Comparison of ENCODE assay signal across 8 mouse cellular contexts in genomic region chr4:137941871-137942781, GRCm38 (mm10). TPM values are rescaled to one million over a fixed set of nuclear protein-coding genes. Genes with fewer than 3 reads are reported as not detected.
A peak's percentile ranks its signal among the peaks of the same experiment; 100 is the strongest.
DNase-seq lines count a peak whose midpoint lies in the region; TF ChIP-seq lines count a peak whose summit lies in the region.

No protein-coding gene starts in this region.

- intact Hi-C loops in gastrocnemius, adult 2 months (cut with DNase I), result loop anchor here (2.0 kb wide), 1 partner anchor 79 kb away; the partner anchor contains the start of gene Ece1
- intact Hi-C loops in left cerebral cortex, postnatal 36 days (cut with DNase I), result loop anchor here (10.0 kb wide), 1 partner anchor 77 kb away; the partner anchor contains the start of gene Ece1

- H3K4me3 ChIP-seq in gastrocnemius, adult 2 months, result peak overlapping the region; percentile 11

- TF ChIP-seq POLR2A in brain, embryonic 14.5 days (IDR thresholded peaks at IDR 0.05; ENCODE audit: borderline replicate concordance, extremely low read depth, insufficient read depth, insufficient read length, poor library complexity, severe bottlenecking), result no peak

- H3K27ac ChIP-seq in gastrocnemius, adult 2 months, result peak overlapping the region; percentile 97

- TF ChIP-seq CTCF in brain, embryonic 14.5 days (IDR thresholded peaks at IDR 0.05; ENCODE audit: borderline replicate concordance, extremely low read depth, insufficient read depth, insufficient read length), result no peak
- no peak for TF ChIP-seq CTCF in gastrocnemius, adult 2 months (IDR thresholded peaks at IDR 0.05)

- DNase-seq in layer of hippocampus, adult 11-12 months (ENCODE audit: low spot score), result peak; percentile 30
- no peak for DNase-seq in layer of hippocampus, postnatal 25 days (ENCODE audit: extremely low spot score in 1 of 2, low spot score in 1 of 2)
- peak; percentile 52 for DNase-seq in brain, embryonic 14.5 days (ENCODE audit: low read depth)
- peak; percentile 88 for DNase-seq in gastrocnemius, adult 2 months
- DNase-seq in left cerebral cortex, postnatal 36 days (ENCODE audit: low spot score in 2 of 2), result peak; percentile 53 to 56
- peak; percentile 50 for DNase-seq in right cerebral cortex, postnatal 25 days
- DNase-seq in c-Kit-positive CD71-positive TER-119-positive erythroid progenitor cells, embryonic 14.5 days (ENCODE audit: low spot score), result no peak
- no peak for DNase-seq in ovary, postnatal 14 days (ENCODE audit: low spot score)

RNA-seq across cellular contexts. Expression of gene Eif4g3, which starts 50.7 kb away (rescaled TPM):
- total RNA-seq in layer of hippocampus, postnatal 25 days (2021), result 100 to 1,000 TPM; 135 to 160 TPM
- 130 and 149 TPM in 2 replicates for polyA plus RNA-seq in brain, embryonic 14.5 days (2012; rRNA removed)
- total RNA-seq in gastrocnemius, adult 2 months (2021), result 100 to 1,000 TPM; 108 to 145 TPM
- total RNA-seq in left cerebral cortex, postnatal 36 days (2021), result 100 to 1,000 TPM; 168 to 190 TPM

Comparison
In these comparisons a context has a peak if more than half of its experiments do, and no peak if none do; other contexts are left out.
1. DNase-seq: peak in layer of hippocampus, adult 11-12 months (single experiment), brain, embryonic 14.5 days (single experiment), gastrocnemius, adult 2 months (single experiment), left cerebral cortex, postnatal 36 days (2 of 2) and right cerebral cortex, postnatal 25 days (single experiment); none in layer of hippocampus, postnatal 25 days (0 of 2), c-Kit-positive CD71-positive TER-119-positive erythroid progenitor cells, embryonic 14.5 days (single experiment) and ovary, postnatal 14 days (single experiment).